Mouse (Mus musculus): ENCODE results near the gene Zbtb38. TPM values are rescaled to one million over a fixed set of nuclear protein-coding genes. Genes with fewer than 3 reads are reported as not detected.

Zbtb38 gene
- total RNA-seq, 2 experiments from 2014 or later: 56.4 to 63.4 TPM

GRCm38 (mm10) chr9:96638508-96638907 lies 114.1 kb downstream of the Zbtb38 start:
- DNase-seq: no peak

- DNase-seq: no peak
Measured at GRCm38 (mm10) chr9:96637157-96637548, 115.5 kb downstream of the Zbtb38 start.

DNA sequence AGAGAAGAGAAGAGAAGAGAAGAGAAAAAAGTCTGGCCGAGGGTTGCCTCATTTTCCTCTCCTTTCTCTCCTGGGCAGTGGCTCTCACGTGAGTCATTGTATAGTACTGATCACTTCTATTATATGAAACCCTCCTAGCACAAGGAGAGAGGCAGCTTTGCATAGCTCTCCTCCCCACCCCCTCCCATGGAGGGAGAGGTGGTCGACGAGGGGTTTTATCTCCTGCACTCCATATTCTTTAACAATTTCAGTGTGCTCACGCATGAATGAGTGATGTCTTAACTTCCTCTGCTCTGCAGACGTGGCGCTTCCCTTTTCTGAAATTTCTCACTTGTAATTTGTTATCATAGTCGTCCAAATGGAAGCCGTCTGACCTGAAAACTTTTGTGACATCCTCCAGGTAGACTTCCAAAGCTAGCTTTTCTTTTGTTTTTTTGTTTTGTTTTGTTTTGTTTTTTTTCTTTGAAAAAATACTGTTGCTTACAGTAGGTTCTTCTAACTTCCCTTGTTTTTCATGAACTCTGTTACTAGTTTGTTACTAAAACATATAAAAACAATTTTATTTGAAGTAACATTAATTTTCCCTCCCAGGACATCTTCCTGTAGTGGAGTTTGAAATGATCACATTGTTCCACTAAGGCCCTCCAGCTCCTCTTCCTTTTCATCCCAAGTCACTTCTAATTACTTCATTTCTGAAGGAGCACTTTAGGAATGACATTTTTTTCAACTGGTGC lies 116.0 kb downstream of the Zbtb38 start:
- DNase-seq: no peak

DNA sequence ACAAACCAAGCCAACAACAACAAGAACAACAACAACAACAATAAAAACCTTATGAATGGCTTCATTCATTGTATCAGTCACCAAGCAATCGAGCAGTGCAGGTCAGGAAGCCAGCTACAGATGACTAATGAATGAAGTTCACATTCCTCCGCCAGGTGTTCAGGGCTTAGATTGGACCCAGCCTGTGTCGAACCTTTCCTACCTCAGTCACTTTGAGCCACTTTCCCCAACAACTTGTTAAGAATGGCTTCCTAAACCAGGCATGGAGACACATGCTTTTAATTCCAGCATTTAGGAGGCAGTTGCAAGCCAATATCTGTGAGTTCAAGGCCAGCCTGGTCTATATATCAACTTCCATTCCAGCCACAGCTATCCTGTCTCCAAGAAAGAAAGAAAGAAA lies 116.7 kb downstream of the Zbtb38 start:
- DNase-seq: no peak

DNA sequence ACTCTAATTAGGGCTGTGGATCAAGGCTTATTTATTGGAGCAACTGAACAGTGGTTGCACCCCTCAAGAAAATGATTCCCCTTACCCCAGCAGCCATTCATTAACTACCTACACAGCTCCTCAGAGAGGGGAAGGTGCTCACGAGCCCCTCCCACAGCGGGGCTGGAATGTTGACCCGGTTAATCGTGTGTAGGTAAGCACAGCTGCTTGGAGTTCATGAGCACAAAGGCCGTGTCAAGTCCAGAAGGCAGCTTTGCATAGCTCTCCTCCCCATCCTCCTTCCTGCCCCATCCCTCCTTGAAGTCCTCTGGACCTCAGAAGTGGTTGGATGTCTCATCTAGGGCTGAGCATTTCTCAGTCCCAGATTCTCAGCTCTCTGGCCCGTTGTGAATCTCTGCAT lies 117.5 kb downstream of the Zbtb38 start:
- no peak for DNase-seq

GRCm38 (mm10) chr9:96633771-96634170 lies 118.9 kb downstream of the Zbtb38 start:
- DNase-seq: no peak

Other genes starting within 250 kb of the Zbtb38 start
- gene Gm28729, start 227.6 kb downstream of the Zbtb38 start, total RNA-seq (2021): under 1 TPM; 0.17 to 0.43 TPM
- 10 to 100 TPM; 29.5 to 35.3 TPM for gene Rasa2, start 121.2 kb downstream of the Zbtb38 start, total RNA-seq (2021)
- 10 to 100 TPM; 19.7 to 20.3 TPM for gene Pxylp1, start 139.8 kb upstream of the Zbtb38 start, total RNA-seq (2021)

Measured in layer of hippocampus, postnatal 36 days (tissue).